Mouse (Mus musculus) forebrain, embryonic 10.5 days (tissue): Measurements from ENCODE around the gene Tor1a. TPM values are rescaled to one million over a fixed set of nuclear protein-coding genes. Genes with fewer than 3 reads are reported as not detected.

ENCODE experiments used
- polyA plus RNA-seq: library from polyadenylated mRNA; unstranded; fragments of >200 nt; fragmentation: Nextera tagmentation; extraction: Ambion mirVana; gene quantifications from 2 replicates; pipeline ENCODE4 v1.2.1, GENCODE M21; 2016

The Tor1a gene
- polyA plus RNA-seq, 1 experiment from 2014 or later = 84.9 TPM

Other genes starting within 250 kb of the Tor1a start
- gene 1700001O22Rik, start 164.3 kb downstream of the Tor1a start, polyA plus RNA-seq = 3.3 and 4.8 TPM in 2 replicates
- gene Ntmt1, start 160.1 kb downstream of the Tor1a start, polyA plus RNA-seq = 124 and 131 TPM in 2 replicates
- 47.5 and 51.2 TPM in 2 replicates for gene Asb6, start 137.6 kb downstream of the Tor1a start, polyA plus RNA-seq
- gene Prrx2, start 133.0 kb downstream of the Tor1a start, polyA plus RNA-seq = 27.7 and 31.9 TPM in 2 replicates
- 5.1 and 7.3 TPM in 2 replicates for gene Ptges, start 38.1 kb downstream of the Tor1a start, polyA plus RNA-seq
- gene Tor1b, start 15.0 kb downstream of the Tor1a start, polyA plus RNA-seq = 23.6 and 24.2 TPM in 2 replicates
- 61.9 and 62.0 TPM in 2 replicates for gene BC005624, start 14.3 kb upstream of the Tor1a start, polyA plus RNA-seq
- 18.0 and 18.1 TPM in 2 replicates for gene Usp20, start 14.3 kb upstream of the Tor1a start, polyA plus RNA-seq
- gene Fnbp1, start 174.1 kb upstream of the Tor1a start, polyA plus RNA-seq = 12.5 and 13.3 TPM in 2 replicates
- gene Gpr107, start 184.4 kb upstream of the Tor1a start, polyA plus RNA-seq = 28.7 and 32.8 TPM in 2 replicates